Mouse (Mus musculus) heart, embryonic 15.5 days (tissue): ENCODE results near the gene Olfr483. TPM values are rescaled to one million over a fixed set of nuclear protein-coding genes. Genes with fewer than 3 reads are reported as not detected.

Experiments used
- ATAC-seq: fragments of 200-750 bp; cut with Nextera tagmentation; replicated peaks from 2 replicates; pipeline ENCODE4 v1.8.0; 2017; ENCODE audit warnings: low read depth, moderate TSS enrichment; ENCODE audit not compliant: insufficient number of reproducible peaks, insufficient read depth, low FRiP score
- H3K27ac ChIP-seq: fragments of 300-500 bp; sonication (generic); 2 replicates; pipeline ENCODE4 v1.5.1; 2015; ENCODE audit warnings: mild to moderate bottlenecking, inconsistent platforms
- H3K27me3 ChIP-seq: fragments of 300-500 bp; sonication (generic); 2 replicates; pipeline ENCODE4 v1.6.1; 2015; ENCODE audit warnings: inconsistent platforms
- H3K36me3 ChIP-seq: fragments of 300-500 bp; sonication (generic); 2 replicates; pipeline ENCODE4 v1.6.1; 2015; ENCODE audit warnings: mild to moderate bottlenecking, inconsistent platforms
- H3K4me1 ChIP-seq: fragments of 300-500 bp; sonication (generic); replicated peaks from 2 replicates; pipeline ENCODE4 v1.6.1; 2015; ENCODE audit warnings: inconsistent platforms
- H3K4me2 ChIP-seq: fragments of 300-500 bp; sonication (generic); 2 replicates; pipeline ENCODE4 v1.6.1; 2015; ENCODE audit warnings: inconsistent platforms, mild to moderate bottlenecking, moderate library complexity
- H3K4me3 ChIP-seq: fragments of 300-500 bp; sonication (generic); 2 replicates; pipeline ENCODE4 v1.5.1; 2015; ENCODE audit warnings: mild to moderate bottlenecking, inconsistent platforms
- H3K9ac ChIP-seq: fragments of 300-500 bp; sonication (generic); 2 replicates; pipeline ENCODE4 v1.6.1; 2015; ENCODE audit warnings: mild to moderate bottlenecking, inconsistent platforms
- H3K9me3 ChIP-seq: fragments of 300-500 bp; sonication (generic); replicated peaks from 2 replicates; pipeline ENCODE4 v1.6.1; 2016; ENCODE audit warnings: inconsistent platforms
- WGBS: fragments of 180-500 bp; shearing (Covaris S2); methylation state at CpG from one replicate; pipeline ENCODE4 v1.1.7; 2015; ENCODE audit warnings: mixed read lengths; 5-methylcytosine and 5-hydroxymethylcytosine counted together
- polyA plus RNA-seq: library from polyadenylated mRNA; unstranded; fragments of >200 nt; fragmentation: Nextera tagmentation; extraction: Ambion mirVana; gene quantifications from 2 replicates; pipeline ENCODE4 v1.2.1, GENCODE M21; 2015

The Olfr483 gene
- polyA plus RNA-seq, result not detected in 2 replicates

DNA sequence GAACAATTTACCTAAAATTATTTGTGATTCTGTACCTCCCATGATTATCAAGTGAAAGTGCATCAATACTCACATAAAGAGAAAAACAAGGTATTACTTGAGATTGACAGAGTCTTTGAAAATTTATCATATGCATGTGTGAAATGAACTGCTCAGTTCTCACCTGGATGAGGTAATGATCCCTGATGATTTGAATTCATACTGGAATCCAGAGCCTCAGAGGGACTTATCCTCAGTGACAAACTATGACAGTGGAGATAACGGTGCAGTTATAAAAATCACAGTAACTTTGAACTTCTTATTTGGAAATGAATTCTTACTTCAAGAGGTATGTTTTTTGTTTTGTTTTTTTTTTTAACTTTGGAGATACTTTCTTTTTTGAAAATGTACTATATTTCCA, at the start of gene Olfr483:
Gene Olfr483, plus strand, starts transcription at position 301 of the 400 bp plus-strand sequence.
- 75% methylated on average over 1 of the region's 1 CpGs for WGBS
- no peak for ATAC-seq
- no peak within 1 kb of the TSS for H3K9ac ChIP-seq
- H3K36me3 ChIP-seq, result no peaks in the 10 kb centered on the region
- no peaks in the 10 kb centered on the region for H3K9me3 ChIP-seq
- H3K27ac ChIP-seq, result no peak within 1 kb of the TSS
- H3K4me3 ChIP-seq, result no peak within 1 kb of the TSS
- no peak within 1 kb of the TSS for H3K4me2 ChIP-seq
- H3K27me3 ChIP-seq, result no peaks in the 10 kb centered on the region
- no peaks in the 10 kb centered on the region for H3K4me1 ChIP-seq

- Histone ChIP-seq H3K27me3 (no peaks in the 10 kb centered on the region), H3K4me2 (no peak within 1 kb of the TSS), H3K27ac (no peak within 1 kb of the TSS), H3K4me3 (no peak within 1 kb of the TSS), H3K36me3 (no peaks in the 10 kb centered on the region), H3K9me3 (no peaks in the 10 kb centered on the region; the same call in 1 of the 2 replicates), H3K4me1 (no peaks in the 10 kb centered on the region), H3K9ac (no peak within 1 kb of the TSS)
- WGBS, result 67% methylated on average over 1 of the region's 1 CpGs
- no peak for ATAC-seq
Observed at GRCm38 (mm10) chr7:108067246-108067645, 33.4 kb upstream of the Olfr483 start, which contains the start of gene Olfr480. Olfr480 (minus strand) TSS chr7:108067346.

- Histone ChIP-seq H3K27ac (no peak within 1 kb of the TSS), H3K4me2 (no peak within 1 kb of the TSS), H3K4me1 (no peaks in the 10 kb centered on the region), H3K27me3 (no peaks in the 10 kb centered on the region), H3K9ac (no peak within 1 kb of the TSS), H3K4me3 (no peak within 1 kb of the TSS), H3K36me3 (no peaks in the 10 kb centered on the region), H3K9me3 (no peaks in the 10 kb centered on the region)
- ATAC-seq, result no peak
Observed at GRCm38 (mm10) chr7:108079555-108079954, 21.1 kb upstream of the Olfr483 start, which contains the start of gene Olfr481. Olfr481 (plus strand) TSS chr7:108079855.

- Histone ChIP-seq H3K4me3 (no peak within 1 kb of the TSS), H3K4me2 (no peak within 1 kb of the TSS), H3K27ac (no peak within 1 kb of the TSS), H3K27me3 (no peaks in the 10 kb centered on the region), H3K9me3 (no peaks in the 10 kb centered on the region), H3K9ac (no peak within 1 kb of the TSS), H3K36me3 (no peaks in the 10 kb centered on the region), H3K4me1 (no peaks in the 10 kb centered on the region)
- no peak for ATAC-seq
- 69% methylated on average over 1 of the region's 1 CpGs for WGBS
Observed at GRCm38 (mm10) chr7:108097486-108097885, 3.2 kb upstream of the Olfr483 start, which contains the start of gene Olfr482. Olfr482 (minus strand) TSS chr7:108097586.

GRCm38 (mm10) chr7:108120681-108121080, 20.0 kb downstream of the Olfr483 start:
- Histone ChIP-seq H3K4me3 (no peak overlapping the region), H3K4me2 (no peak overlapping the region), H3K27me3 (no peaks in the 10 kb centered on the region), H3K9me3 (no peaks in the 10 kb centered on the region), H3K4me1 (no peaks in the 10 kb centered on the region), H3K9ac (no peak overlapping the region), H3K27ac (no peak overlapping the region), H3K36me3 (no peaks in the 10 kb centered on the region)
- ATAC-seq, result no peak
- 14% methylated on average over 1 of the region's 1 CpGs for WGBS

- Histone ChIP-seq H3K4me2 (no peak overlapping the region), H3K27me3 (no peaks in the 10 kb centered on the region), H3K4me3 (no peak overlapping the region), H3K4me1 (no peaks in the 10 kb centered on the region), H3K36me3 (no peaks in the 10 kb centered on the region), H3K27ac (no peak overlapping the region), H3K9ac (no peak overlapping the region), H3K9me3 (no peaks in the 10 kb centered on the region)
- ATAC-seq, result no peak
- WGBS, result 49% methylated on average over 1 of the region's 1 CpGs
Observed at GRCm38 (mm10) chr7:108121416-108121815, 20.8 kb downstream of the Olfr483 start.

DNA sequence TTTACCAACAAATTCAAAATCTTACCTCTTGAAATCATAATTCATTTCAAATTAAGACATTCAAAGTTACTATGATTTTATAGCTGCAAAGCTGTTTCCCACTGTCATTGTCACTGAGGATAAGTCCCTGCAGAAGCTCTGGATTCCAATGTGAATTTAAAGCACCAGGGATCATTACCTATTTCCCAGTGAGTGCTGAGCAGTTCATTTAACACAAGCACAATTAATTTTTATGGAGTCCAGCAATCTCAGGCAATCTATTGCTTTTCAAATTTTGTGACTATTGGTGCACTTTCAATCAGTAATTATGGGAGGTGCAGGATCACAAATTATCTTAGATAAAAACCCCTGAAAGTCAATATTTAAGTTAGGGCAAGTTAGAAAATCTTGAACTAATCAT, 26.7 kb downstream of the Olfr483 start, which contains the start of gene Olfr484:
Gene Olfr484, minus strand, starts transcription at position 101 of the 400 bp plus-strand sequence.
- no peak within 1 kb of the TSS for H3K27ac ChIP-seq
- no peaks in the 10 kb centered on the region for H3K27me3 ChIP-seq
- ATAC-seq, result no peak

More for the DNA sequence above, 26.7 kb downstream of the Olfr483 start, which contains the start of gene Olfr484:
- Histone ChIP-seq H3K4me1 (no peaks in the 10 kb centered on the region), H3K4me3 (no peak within 1 kb of the TSS), H3K9ac (no peak within 1 kb of the TSS), H3K36me3 (no peaks in the 10 kb centered on the region), H3K4me2 (no peak within 1 kb of the TSS), H3K9me3 (no peaks in the 10 kb centered on the region)

Other genes starting within 250 kb of the Olfr483 start
- gene Olfr472, start 202.9 kb upstream of the Olfr483 start, polyA plus RNA-seq, result not detected in 2 replicates
- gene Olfr473, start 170.4 kb upstream of the Olfr483 start, polyA plus RNA-seq, result not detected in 2 replicates
- gene Olfr474, start 146.2 kb upstream of the Olfr483 start, polyA plus RNA-seq, result not detected in 2 replicates
- gene Olfr476, start 136.0 kb upstream of the Olfr483 start, polyA plus RNA-seq, result not detected in 2 replicates
- not detected in 2 replicates for gene Olfr477, start 114.2 kb upstream of the Olfr483 start, polyA plus RNA-seq
- gene Olfr478, start 66.9 kb upstream of the Olfr483 start, polyA plus RNA-seq, result not detected in 2 replicates
- gene Olfr479, start 50.2 kb upstream of the Olfr483 start, polyA plus RNA-seq, result not detected in 2 replicates
- gene Olfr480, start 33.5 kb upstream of the Olfr483 start, polyA plus RNA-seq, result not detected in 2 replicates
- not detected in 2 replicates for gene Olfr481, start 21.0 kb upstream of the Olfr483 start, polyA plus RNA-seq
- gene Olfr482, start 3.3 kb upstream of the Olfr483 start, polyA plus RNA-seq, result 0.08 TPM in 1 of 2 replicates, not detected in the other
- not detected in 2 replicates for gene Olfr484, start 26.6 kb downstream of the Olfr483 start, polyA plus RNA-seq
- gene Olfr485, start 59.0 kb downstream of the Olfr483 start, polyA plus RNA-seq, result not detected in 2 replicates
- gene Olfr486, start 71.9 kb downstream of the Olfr483 start, polyA plus RNA-seq, result not detected in 2 replicates
- not detected in 2 replicates for gene Olfr487, start 113.8 kb downstream of the Olfr483 start, polyA plus RNA-seq
- not detected in 2 replicates for gene Olfr488, start 157.5 kb downstream of the Olfr483 start, polyA plus RNA-seq
- not detected in 2 replicates for gene Olfr490, start 188.1 kb downstream of the Olfr483 start, polyA plus RNA-seq
- not detected in 2 replicates for gene Olfr491, start 212.6 kb downstream of the Olfr483 start, polyA plus RNA-seq
- gene Olfr492, start 222.8 kb downstream of the Olfr483 start, polyA plus RNA-seq, result not detected in 2 replicates
- not detected in 2 replicates for gene Olfr493, start 246.1 kb downstream of the Olfr483 start, polyA plus RNA-seq